Mouse (Mus musculus) left cerebral cortex, adult 8-10 months (tissue): ENCODE data around the gene Gast. TPM values are rescaled to one million over a fixed set of nuclear protein-coding genes. Genes with fewer than 3 reads are reported as not detected.
"Not testable (repeated sequence)": the region's sequence is repeated elsewhere in the genome, so short reads cannot be mapped to it uniquely, and the experiment has no call there.

ENCODE experiments used
- DNase-seq, 2 experiments: peaks; one replicate each; pipeline ENCODE4 v3.0.0; 2022; ENCODE audit warnings: low spot score in 2 of 2
- total RNA-seq, 4 experiments: library from RNA; stranded (reverse); gene quantifications; 2 replicates each; pipeline ENCODE4 v1.2.4; 2022

Gene Gast
- total RNA-seq, 4 experiments from 2014 or later, result not detected

DNA sequence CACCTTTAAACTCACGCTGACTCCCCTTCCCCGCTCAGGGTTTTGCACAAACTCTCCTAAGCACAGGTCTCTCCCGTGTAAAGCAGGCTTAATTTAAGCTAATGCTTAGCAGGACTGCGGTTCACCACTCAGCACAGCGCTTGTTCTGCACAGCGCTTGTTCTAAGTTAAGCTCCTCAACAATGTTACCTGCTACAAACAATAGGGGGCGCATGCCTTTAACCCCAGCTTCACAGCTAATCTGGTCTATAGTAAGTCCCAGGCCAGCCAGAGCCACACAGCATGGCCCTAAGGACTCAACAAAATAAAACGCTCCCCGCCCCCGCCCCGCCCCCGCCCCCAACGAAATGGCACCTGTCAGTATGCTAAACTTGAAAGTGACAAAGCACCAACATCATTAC lies 26.9 kb downstream of the Gast start:
- not testable (repeated sequence) for DNase-seq

DNA sequence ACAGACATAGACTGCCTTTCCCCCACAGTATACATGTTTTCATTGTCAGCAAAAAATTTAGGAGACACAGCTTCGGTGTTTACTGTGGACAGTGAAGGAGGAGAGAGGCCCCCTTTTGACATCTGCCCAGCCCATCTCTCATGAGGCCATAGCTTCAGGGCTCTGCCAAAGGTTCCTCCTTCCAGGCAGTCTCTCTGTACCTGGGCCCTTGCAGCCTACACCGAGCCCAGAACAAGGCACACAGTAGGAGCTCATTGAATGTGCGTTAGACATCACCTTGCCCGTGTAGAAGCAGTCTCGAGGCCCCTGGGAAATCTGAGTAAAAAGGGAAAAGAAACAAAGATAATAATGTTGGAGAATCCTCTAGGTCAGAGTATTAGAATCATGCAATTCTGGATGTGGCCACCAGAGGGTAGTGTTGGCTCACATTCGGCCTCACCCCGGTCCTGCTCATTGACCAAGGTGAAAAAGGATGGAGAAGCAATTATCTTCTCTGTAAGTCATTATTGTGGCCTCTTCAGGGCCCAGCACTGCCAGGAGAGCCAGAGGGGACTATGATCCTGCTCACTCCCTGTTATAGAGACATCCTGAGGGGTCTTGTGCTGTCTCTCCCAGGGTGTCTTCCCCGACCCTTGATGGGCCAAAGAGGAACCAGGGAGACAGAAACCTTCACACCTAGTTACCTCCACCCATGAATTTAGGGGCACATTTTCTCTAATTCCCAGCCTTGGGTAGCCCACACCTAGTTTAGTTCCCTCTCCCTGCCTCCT lies 28.2 kb downstream of the Gast start:
- DNase-seq, result peak in 1 of 2 experiments; percentile 81

DNA sequence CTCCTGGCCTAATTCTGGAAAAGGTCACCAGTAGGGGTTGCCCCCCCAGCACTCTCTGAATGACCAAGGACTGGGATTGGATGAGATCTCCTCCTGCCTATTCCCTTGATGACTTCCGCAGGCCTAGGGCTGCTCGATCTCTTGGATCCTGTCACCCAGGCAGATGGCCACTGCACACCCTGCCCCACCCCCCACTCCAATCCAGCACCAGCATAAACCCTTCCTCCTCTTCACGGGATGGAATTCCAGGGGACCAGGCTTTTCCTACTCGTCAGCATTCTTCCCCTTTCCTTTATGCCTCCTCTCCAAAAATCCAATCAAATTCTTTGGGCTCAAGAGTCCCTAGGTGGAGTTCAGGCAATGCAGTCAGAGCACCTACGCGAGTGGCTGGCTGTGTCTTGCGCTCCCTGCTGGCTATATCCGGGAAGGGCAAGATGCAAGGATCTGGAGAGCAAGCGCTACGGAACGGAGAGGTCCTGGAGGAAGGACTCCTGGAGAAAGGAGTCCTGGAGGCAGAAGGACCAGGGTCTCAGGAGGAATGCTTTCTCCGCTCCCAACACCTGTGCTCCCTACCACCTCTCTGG lies 28.9 kb downstream of the Gast start:
- DNase-seq, result peak in 1 of 2 experiments; percentile 58

DNA sequence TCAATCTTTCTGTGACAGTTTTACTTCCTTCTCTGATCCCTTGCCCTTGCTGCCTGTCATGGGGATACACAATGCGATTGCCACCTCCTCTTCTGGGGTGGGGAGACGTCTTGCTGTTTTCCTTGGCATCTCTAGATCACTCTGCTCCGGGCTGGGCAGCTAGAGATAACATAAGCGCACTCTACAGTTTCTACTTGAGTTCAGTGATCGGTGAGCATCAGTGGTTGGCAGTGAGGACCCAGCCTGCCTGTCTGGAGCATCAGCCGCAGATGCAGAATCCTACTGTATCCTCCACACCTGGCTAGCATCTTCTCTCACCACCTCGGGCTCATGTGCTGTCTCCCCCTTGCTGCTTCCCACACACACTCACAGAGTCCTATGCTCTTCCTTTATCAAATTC lies 34.9 kb downstream of the Gast start:
- DNase-seq, result no peak

DNA sequence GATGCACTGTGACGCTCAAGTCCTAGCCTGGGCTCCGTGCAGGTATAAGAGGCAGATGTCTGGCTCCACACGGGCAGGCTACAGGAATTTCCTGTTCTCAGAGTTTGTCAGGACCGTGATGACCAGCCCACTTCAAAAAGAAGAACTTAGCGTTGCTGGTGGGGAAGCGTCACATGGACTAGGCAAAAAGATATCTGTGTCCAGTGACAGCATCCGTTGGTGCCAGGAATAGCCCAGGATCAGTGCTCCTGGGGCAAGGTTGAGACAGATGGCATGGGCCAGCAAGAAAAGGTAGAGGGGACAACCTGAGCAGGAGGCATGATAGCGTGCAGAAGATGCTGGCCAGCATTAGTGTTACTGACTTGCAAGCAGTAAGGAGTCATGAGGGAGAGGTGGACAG lies 35.6 kb downstream of the Gast start:
- DNase-seq, result no peak

DNA sequence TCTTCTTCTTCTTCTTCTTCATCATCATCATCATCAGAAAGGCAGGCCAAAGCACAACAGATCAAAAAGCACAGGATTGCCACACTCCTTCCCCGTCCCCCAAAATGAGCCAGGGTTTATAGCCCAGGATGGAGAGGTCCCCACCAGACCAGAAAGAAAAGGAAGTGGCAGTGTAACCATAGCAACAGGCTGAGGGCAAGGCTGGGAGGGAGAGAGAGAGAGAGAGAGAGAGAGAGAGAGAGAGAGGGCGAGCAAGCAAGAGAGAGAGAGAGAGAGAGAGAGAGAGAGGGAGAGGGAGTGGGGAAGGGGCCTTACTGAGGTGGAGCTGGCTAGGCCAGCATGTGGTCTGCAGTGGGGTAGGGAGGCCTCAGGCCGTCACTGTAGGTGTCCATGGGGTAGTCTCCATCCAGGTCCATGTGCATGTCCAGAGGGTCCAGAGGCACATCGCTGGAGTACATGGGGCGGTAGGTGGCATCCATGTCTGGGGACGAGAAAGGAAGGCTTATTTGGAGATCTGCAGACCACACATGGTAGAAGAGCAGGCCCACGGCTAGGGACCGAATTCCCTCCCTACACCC lies 37.9 kb downstream of the Gast start:
- no peak for DNase-seq

DNA sequence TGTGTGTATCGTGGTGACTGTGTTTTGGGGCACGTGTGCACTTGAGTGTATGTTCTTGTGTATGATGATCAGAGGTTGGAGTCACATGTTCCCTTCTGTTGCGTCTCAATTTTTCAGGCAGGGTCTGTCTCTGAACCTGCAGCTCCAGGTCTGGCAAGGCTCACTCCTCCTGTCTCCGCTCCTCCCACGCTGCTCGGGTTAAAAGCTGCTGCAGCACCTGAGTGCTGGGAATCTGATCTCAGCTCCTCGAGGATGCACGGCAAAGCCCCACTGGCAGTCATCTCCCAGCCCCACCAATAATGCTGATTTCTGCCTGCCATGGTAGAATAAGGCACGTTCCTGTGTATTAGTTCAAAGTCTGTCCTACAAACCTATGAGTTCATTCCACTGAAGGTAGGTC lies 40.9 kb downstream of the Gast start:
- DNase-seq, result no peak

DNA sequence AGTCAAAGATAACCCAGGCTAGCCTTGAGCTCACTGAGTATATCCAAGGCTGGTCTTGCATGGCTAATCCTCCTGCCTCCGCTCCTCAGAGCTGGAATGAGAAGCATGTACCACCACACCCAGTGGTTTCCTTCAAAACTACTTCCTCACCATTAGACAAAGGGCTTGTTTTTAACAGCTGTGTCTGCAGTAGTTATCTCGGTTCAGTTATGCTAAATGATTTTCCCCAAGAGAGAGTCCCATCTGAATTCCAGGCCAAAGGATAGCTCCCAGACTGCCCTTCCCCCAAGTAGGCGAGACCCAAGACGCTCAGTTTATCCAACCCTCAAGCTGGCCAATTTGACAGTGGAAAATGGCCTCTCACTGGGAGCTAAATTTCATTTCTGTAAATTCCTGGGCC lies 41.8 kb downstream of the Gast start:
- DNase-seq, result no peak

DNA sequence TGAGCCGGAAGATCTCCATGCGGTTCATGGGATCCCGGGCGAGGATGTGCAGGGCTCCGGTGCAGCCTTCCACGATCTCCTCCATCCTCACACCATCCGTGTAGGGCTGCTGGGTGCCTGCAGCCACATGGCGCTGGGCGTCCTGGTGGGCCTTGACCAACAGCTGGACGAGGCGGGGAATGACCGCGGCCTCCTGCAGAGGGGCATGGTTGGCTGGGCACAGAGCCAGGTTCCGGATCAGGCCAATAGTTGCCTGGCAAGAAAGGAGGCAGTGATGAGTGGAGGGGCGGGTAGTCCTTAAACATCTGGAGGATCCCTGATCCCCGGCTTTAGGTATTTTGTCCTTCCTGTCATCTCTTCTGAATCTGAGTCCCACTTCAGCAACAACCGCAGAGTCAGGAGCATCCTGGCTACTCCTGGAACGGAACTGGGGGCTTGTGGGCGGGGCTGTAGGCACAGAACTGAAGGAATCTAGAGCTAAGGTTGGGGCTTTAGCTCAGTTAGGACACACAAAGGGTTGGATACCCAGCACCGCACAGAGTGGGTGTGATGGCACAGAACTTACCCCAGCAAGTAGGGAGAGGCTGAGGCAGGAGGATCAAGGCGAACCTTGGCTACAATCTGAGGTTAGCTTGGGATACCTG lies 42.7 kb downstream of the Gast start:
- no peak for DNase-seq

DNA sequence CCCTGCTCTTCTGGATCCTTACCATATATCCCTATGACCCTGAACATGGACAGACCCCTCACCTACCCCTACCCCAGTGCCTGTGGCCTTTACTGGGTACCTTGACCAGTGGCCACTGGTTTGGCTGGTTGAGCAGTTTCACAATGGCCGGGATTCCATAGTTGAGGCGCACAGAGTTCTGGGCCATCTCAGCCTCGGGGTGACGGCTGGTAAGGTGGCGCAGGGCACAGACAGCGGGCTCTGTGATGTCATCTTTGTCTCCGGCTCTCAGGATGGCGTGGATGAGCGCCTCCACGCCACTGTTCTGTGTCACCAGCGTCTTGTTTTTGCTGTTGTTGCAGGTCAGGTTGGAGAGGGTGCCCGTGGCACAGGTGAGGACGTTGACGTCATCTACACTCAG lies 43.8 kb downstream of the Gast start:
- DNase-seq, result no peak

DNA sequence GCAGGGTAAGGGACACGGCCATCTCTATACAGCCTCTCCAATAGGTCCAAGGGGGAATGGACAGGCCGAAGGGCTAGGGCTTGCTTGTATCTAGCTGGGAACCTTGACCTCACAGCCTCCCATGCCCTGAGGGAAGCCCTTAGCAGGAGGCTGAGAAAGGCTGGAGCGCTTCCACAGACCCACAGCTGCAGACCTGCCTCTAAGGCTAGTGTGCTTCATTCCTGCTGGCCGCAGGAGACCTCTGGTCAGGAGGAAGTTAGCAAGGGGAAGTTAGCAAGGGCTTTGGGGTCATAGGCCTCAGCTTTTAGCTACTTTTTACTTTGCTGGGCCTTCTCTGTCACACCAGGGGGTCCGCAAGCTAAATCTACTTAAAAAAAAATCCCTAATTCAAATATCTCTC lies 44.2 kb downstream of the Gast start:
- no peak for DNase-seq

DNA sequence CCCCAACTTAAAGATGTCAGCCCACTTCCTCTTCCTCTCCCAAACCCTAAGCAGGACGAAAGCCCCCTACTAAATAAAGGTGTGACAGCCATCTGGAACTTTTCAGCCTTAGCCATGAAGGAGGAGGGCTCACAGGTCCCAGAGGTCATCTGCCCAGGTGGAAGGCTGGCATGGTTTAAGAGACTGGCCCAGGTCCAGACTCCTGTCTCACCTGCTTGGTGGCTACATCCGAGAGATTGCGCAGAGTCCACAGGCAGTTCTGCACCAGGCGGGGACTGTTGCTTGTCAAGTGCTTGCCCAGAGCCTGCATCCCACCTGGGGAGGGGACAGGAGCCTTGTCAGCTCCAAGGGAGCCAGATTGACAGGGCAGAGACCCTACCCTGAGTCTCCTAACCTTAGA lies 45.1 kb downstream of the Gast start:
- no peak for DNase-seq

DNA sequence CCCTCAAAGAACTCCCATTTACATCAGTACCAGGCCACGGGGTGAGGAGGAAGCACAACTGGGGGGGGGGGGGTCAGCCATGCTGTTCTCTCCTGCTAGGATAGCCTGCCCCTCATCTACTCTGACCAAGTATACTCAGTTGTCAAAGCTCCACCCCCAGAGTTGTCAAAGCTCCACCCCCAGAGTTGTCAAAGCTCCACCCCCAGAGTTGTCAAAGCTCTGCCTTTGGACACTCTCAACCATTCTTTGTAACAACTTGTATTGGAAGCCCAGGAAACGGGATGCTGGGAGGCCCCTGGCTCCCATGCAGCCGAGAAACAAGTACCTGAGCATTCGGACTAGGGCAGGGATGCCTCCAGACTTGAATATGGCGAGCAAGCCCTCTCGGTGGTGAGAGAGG lies 48.5 kb downstream of the Gast start:
- no peak for DNase-seq

DNA sequence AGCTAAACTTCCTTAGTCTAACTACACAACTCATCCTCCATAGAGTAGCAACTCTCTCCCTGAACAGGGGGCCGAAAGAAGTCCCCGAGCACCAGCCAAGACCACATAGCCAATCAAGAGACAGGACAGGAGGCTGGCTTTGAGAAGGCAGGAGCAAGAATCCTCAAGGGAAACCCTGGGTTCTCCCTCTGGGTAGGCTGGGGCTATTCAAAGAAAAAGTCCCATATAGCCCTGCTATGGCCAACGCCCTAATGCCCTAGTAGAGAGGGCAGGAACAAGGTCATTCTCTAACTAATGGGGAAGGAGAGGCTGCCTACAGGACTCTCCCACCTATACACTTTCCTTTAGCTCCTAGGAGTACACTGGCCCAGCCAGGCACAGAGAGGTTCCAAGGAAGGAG lies 50.8 kb downstream of the Gast start:
- no peak for DNase-seq

DNA sequence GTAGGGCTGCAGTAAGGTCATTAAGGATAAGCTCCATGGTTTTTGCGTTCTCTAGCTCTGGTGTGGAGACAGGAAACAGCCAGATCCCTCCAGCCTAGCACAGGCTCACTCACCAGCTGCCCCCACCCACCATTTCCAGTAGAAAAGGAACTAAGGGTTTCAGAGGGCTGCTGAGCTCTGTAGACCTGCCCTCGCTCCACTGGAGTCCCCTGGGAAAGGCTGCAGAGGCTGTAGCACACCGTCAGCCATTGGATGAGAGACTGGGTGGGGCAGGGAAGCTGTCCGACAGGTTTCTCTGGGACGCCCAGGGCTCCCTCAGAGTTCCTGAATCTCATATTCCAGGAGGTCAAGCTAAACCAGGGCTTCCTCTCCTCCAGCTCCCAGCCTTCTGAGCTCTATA lies 52.4 kb downstream of the Gast start:
- DNase-seq, result no peak

Other genes starting within 250 kb of the Gast start
- gene Krt32, start 246.2 kb upstream of the Gast start, total RNA-seq, result not detected
- gene Krt35, start 238.2 kb upstream of the Gast start, total RNA-seq, result not detected
- gene Krt36, start 228.8 kb upstream of the Gast start, total RNA-seq, result not detected
- not detected for gene Krt13, start 212.8 kb upstream of the Gast start, total RNA-seq
- gene Krt15, start 198.5 kb upstream of the Gast start, total RNA-seq, result not detected
- gene Krt19, start 185.7 kb upstream of the Gast start, total RNA-seq, result not detected
- gene Krt9, start 141.2 kb upstream of the Gast start, total RNA-seq, result 1 to 10 TPM; 4.2 to 5.0 (median 4.4) TPM
- gene Krt14, start 126.9 kb upstream of the Gast start, total RNA-seq, result not detected
- not detected for gene Krt16, start 85.5 kb upstream of the Gast start, total RNA-seq
- gene Krt17, start 73.4 kb upstream of the Gast start, total RNA-seq, result under 1 TPM in 1 of 4 experiments, not detected in 3; 0.50 TPM
- not detected for gene Krt42, start 64.5 kb upstream of the Gast start, total RNA-seq
- 100 to 1,000 TPM; 753 to 824 (median 763) TPM for gene Eif1, start 14.5 kb upstream of the Gast start, total RNA-seq
- 100 to 1,000 TPM; 132 to 184 (median 175) TPM for gene Hap1, start 21.7 kb downstream of the Gast start, total RNA-seq
- 10 to 100 TPM; 54.1 to 58.4 (median 55.9) TPM for gene Jup, start 63.4 kb downstream of the Gast start, total RNA-seq
- 10 to 100 TPM; 10.4 to 12.8 (median 12.3) TPM for gene P3h4, start 80.4 kb downstream of the Gast start, total RNA-seq
- 1 to 10 TPM; 5.2 to 8.3 (median 6.2) TPM for gene Fkbp10, start 81.3 kb downstream of the Gast start, total RNA-seq
- gene Nt5c3b, start 107.4 kb downstream of the Gast start, total RNA-seq, result 10 to 100 TPM; 46.9 to 52.6 (median 50.0) TPM
- gene Klhl10, start 107.5 kb downstream of the Gast start, total RNA-seq, result 1 to 10 TPM in 2 of 4 experiments, under 1 TPM in 2; 0.84 to 1.4 (median 1.0) TPM
- gene Klhl11, start 138.3 kb downstream of the Gast start, total RNA-seq, result 10 to 100 TPM; 94.8 to 99.9 (median 97.3) TPM
- gene Acly, start 193.6 kb downstream of the Gast start, total RNA-seq, result 100 to 1,000 TPM; 150 to 164 (median 156) TPM
- 1 to 10 TPM in 3 of 4 experiments, under 1 TPM in 1; 0.98 to 2.2 (median 1.8) TPM for gene Ttc25, start 211.2 kb downstream of the Gast start, total RNA-seq
- gene Cnp, start 240.5 kb downstream of the Gast start, total RNA-seq, result 100 to 1,000 TPM; 220 to 251 (median 229) TPM